Comparison of ENCODE assay signal across 15 mouse cellular contexts in the genomic region with DNA sequence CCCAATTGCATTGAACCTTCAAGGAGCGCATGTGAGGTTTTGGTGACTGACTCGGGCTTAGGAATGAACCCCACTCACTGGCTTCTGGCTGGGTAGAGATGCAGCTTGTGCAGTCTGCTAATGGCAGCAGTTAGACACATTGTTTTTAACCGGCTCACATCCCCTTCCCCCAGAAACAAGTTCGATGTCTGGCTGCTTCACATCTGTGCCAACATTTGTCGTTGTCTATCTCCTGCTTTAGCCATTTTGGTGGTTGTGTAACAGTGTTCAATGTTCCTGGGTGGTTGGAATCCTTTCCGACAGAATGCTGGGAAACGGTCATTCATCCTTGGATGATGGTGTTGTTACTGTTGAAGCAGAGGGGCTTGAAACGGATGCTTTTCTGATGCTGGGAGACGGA.
A peak's percentile ranks its signal among the peaks of the same experiment; 100 is the strongest.
DNase-seq lines count a peak whose midpoint lies in the region; ATAC-seq and TF ChIP-seq lines count a peak whose summit lies in the region.
"Had no signal": no experiment of that assay in that cellular context is flagged by ENCODE, and none has a peak within 500 bp of the region (broad histone marks: within the 10 kb centered on the region; RNA-seq: fewer than 3 reads in every experiment).

No protein-coding gene starts in this region.

- H3K9ac ChIP-seq in forebrain, embryonic 12.5 days, result no peak overlapping the region
- H3K9ac ChIP-seq in forebrain, embryonic 15.5 days (replicated peaks), result no peak overlapping the region
- no peak overlapping the region for H3K9ac ChIP-seq in liver, embryonic 12.5 days
- H3K9ac ChIP-seq in embryonic facial prominence, embryonic 15.5 days, result no peak overlapping the region
- H3K9ac ChIP-seq: limb, embryonic 13.5 days; neural tube, embryonic 12.5 days had no signal

- TF ChIP-seq POLR2A in olfactory bulb, adult 2 months (IDR thresholded peaks at IDR 0.05; ENCODE audit: insufficient read depth, low read depth, low read length), result no peak

- WGBS in forebrain, embryonic 12.5 days, result 81% methylated on average over 9 of the region's 9 CpGs
- WGBS in forebrain, embryonic 15.5 days, result 70% methylated on average over 9 of the region's 9 CpGs
- WGBS in liver, embryonic 12.5 days (ENCODE audit: insufficient replicate concordance), result 78% methylated on average over 9 of the region's 9 CpGs
- 59% methylated on average over 9 of the region's 9 CpGs for WGBS in embryonic facial prominence, embryonic 15.5 days
- WGBS in olfactory bulb, adult 2 months, result 32% methylated on average over 9 of the region's 9 CpGs

- no peak overlapping the region for H3K4me3 ChIP-seq in forebrain, embryonic 12.5 days (replicated peaks)
- H3K4me3 ChIP-seq in forebrain, embryonic 15.5 days, result no peak overlapping the region
- no peak overlapping the region for H3K4me3 ChIP-seq in liver, embryonic 12.5 days
- no peak overlapping the region for H3K4me3 ChIP-seq in embryonic facial prominence, embryonic 15.5 days (replicated peaks)
- no peak overlapping the region for H3K4me3 ChIP-seq in olfactory bulb, adult 2 months (ENCODE audit: insufficient read depth, low read depth, low read length)
- H3K4me3 ChIP-seq: limb, embryonic 13.5 days; neural tube, embryonic 12.5 days had no signal

- no peak for DNase-seq in liver
- DNase-seq in adrenal gland, postnatal 36 days, result no peak
- no peak for DNase-seq in right cerebral cortex, postnatal 4 days
- DNase-seq: adrenal gland, postnatal 10 days; cerebellum, adult 18-20 months; heart, adult 18-20 months; thymus, postnatal 4 days had no signal

- H3K27me3 ChIP-seq in forebrain, embryonic 12.5 days, result no peaks in the 10 kb centered on the region
- H3K27me3 ChIP-seq in forebrain, embryonic 15.5 days, result no peaks in the 10 kb centered on the region
- no peaks in the 10 kb centered on the region for H3K27me3 ChIP-seq in liver, embryonic 12.5 days (replicated peaks)
- no peaks in the 10 kb centered on the region for H3K27me3 ChIP-seq in embryonic facial prominence, embryonic 15.5 days
- H3K27me3 ChIP-seq: limb, embryonic 13.5 days; neural tube, embryonic 12.5 days had no signal

- no peaks in the 10 kb centered on the region for H3K9me3 ChIP-seq in forebrain, embryonic 12.5 days
- no peaks in the 10 kb centered on the region for H3K9me3 ChIP-seq in forebrain, embryonic 15.5 days
- no peaks in the 10 kb centered on the region for H3K9me3 ChIP-seq in liver, embryonic 12.5 days (replicated peaks)
- no peaks in the 10 kb centered on the region for H3K9me3 ChIP-seq in embryonic facial prominence, embryonic 15.5 days (replicated peaks)
- H3K9me3 ChIP-seq: limb, embryonic 13.5 days; neural tube, embryonic 12.5 days had no signal

- H3K4me2 ChIP-seq in forebrain, embryonic 12.5 days, result no peak overlapping the region
- no peak overlapping the region for H3K4me2 ChIP-seq in forebrain, embryonic 15.5 days (replicated peaks)
- no peak overlapping the region for H3K4me2 ChIP-seq in liver, embryonic 12.5 days
- no peak overlapping the region for H3K4me2 ChIP-seq in embryonic facial prominence, embryonic 15.5 days (replicated peaks)
- H3K4me2 ChIP-seq: limb, embryonic 13.5 days; neural tube, embryonic 12.5 days had no signal

- ATAC-seq in forebrain, embryonic 12.5 days (ENCODE audit: low FRiP score), result no peak
- ATAC-seq in forebrain, embryonic 15.5 days (replicated peaks), result no peak
- no peak for ATAC-seq in liver, embryonic 12.5 days
- no peak for ATAC-seq in embryonic facial prominence, embryonic 15.5 days (ENCODE audit: insufficient number of reproducible peaks, low FRiP score, low TSS enrichment, low read depth)

- H3K36me3 ChIP-seq in forebrain, embryonic 12.5 days (replicated peaks), result no peaks in the 10 kb centered on the region
- H3K36me3 ChIP-seq in forebrain, embryonic 15.5 days, result no peaks in the 10 kb centered on the region
- H3K36me3 ChIP-seq in liver, embryonic 12.5 days, result peaks cover 15% of the 10 kb centered on the region
- 0 out of 2 replicates have a peak, but pooled peaks cover 4% of the 10 kb centered on the region for H3K36me3 ChIP-seq in embryonic facial prominence, embryonic 15.5 days
- H3K36me3 ChIP-seq: limb, embryonic 13.5 days; neural tube, embryonic 12.5 days had no signal

- TF ChIP-seq CTCF in olfactory bulb, adult 2 months (IDR thresholded peaks at IDR 0.05; ENCODE audit: insufficient read depth, low read depth, low read length), result no peak

- peaks cover 50% of the 10 kb centered on the region for H3K4me1 ChIP-seq in forebrain, embryonic 12.5 days
- H3K4me1 ChIP-seq in forebrain, embryonic 15.5 days, result peaks cover 44% of the 10 kb centered on the region
- peaks cover 80% of the 10 kb centered on the region for H3K4me1 ChIP-seq in liver, embryonic 12.5 days
- H3K4me1 ChIP-seq in embryonic facial prominence, embryonic 15.5 days, result peaks cover 48% of the 10 kb centered on the region
- peaks cover 62% of the 10 kb centered on the region for H3K4me1 ChIP-seq in olfactory bulb, adult 2 months (ENCODE audit: control insufficient read depth, insufficient read depth, low read length)

- H3K27ac ChIP-seq in forebrain, embryonic 12.5 days, result 0 out of 2 replicates have a peak overlapping the region, but pooled peaks have one; percentile 25
- no peak overlapping the region for H3K27ac ChIP-seq in forebrain, embryonic 15.5 days (replicated peaks)
- H3K27ac ChIP-seq in liver, embryonic 12.5 days, result peak overlapping the region; percentile 20; the same call in 1 of the 2 replicates
- H3K27ac ChIP-seq in embryonic facial prominence, embryonic 15.5 days (replicated peaks), result peak overlapping the region; percentile 36
- H3K27ac ChIP-seq in olfactory bulb, adult 2 months (ENCODE audit: insufficient read depth, low read depth, low read length), result peak overlapping the region; percentile 73
- H3K27ac ChIP-seq: limb, embryonic 13.5 days; macrophage; neural tube, embryonic 12.5 days had no signal
